Mouse (Mus musculus): Measurements from ENCODE around the gene Notch2. TPM values are rescaled to one million over a fixed set of nuclear protein-coding genes. Genes with fewer than 3 reads are reported as not detected.

The Notch2 gene
- polyA plus RNA-seq, 1 experiment from 2014 or later = 6.2 TPM

DNA sequence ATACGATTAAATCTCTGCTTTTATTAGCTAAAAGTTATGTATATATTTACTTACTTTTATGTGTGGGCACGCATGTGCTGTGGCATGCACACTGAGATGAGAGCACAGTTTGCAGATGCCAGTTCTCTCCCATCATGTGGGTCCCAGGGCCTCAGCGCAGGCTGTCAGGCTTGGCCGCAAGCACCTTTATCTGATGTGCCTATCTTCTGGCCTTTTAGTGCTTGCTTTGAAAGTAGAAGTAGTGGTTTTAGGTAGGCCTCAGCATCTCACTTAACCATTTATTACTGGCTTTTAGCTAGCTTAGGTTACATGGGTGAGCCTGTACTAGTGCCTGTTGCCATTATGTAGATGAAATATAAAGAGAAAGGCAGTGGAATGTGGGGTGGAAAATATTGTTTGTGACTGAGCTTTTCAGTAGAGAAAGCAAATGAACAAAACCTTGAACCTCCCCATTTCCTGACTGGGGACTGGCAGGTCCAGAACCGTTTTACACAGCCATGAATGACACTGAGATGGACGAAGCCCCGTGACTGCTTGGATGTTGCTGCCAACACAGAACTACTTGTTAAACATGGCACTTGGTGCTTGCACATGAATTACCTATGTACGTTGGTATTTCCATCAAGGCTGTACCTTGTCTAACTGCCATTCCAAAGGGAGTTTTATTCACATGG lies 41.1 kb downstream of the Notch2 start:
- no peak overlapping the region for H3K9ac ChIP-seq (replicated peaks)
- peaks cover 40% of the 10 kb centered on the region for H3K4me1 ChIP-seq (ENCODE audit: insufficient read depth)
- DNase-seq (no peak), ATAC-seq (no peak)
- TF ChIP-seq CTCF (IDR thresholded peaks at IDR 0.05; ENCODE audit: low read depth) (no peak), EP300 (IDR thresholded peaks at IDR 0.05; ENCODE audit: low read depth) (no peak)
- no peak overlapping the region for H3K27ac ChIP-seq (ENCODE audit: low read depth)
- H3K27me3 ChIP-seq (ENCODE audit: insufficient read depth, low read length) = no peaks in the 10 kb centered on the region
- no peak overlapping the region for H3K4me3 ChIP-seq (ENCODE audit: low read depth, low read length)
- H3K36me3 ChIP-seq (replicated peaks; ENCODE audit: insufficient read depth, low read length) = 0 out of 2 replicates have a peak, but pooled peaks cover 8% of the 10 kb centered on the region
- no peaks in the 10 kb centered on the region for H3K9me3 ChIP-seq (ENCODE audit: low read length)
- 71% methylated on average over 8 of the region's 8 CpGs for WGBS (ENCODE audit: insufficient replicate concordance)
- no peak overlapping the region for H3K4me2 ChIP-seq (ENCODE audit: low read depth, low read length)

DNA sequence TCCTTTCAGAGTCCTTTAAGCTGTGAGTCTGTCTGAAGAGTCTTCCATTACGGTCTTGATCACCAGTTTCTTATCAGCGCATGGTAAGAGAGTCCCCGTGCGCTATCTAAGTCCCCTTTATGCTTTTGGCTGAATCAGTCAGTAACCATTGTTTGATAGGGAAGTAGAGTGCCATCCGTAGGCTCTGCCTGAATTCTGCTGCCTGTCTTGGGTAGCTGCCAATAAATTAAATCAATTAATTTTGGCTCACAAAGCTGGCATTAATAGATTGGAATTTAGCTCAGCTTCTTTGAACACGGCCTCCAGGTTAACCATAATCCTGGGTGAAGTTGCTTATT lies 41.6 kb downstream of the Notch2 start:
- DNase-seq = no peak
- H3K27ac ChIP-seq (ENCODE audit: low read depth) = no peak overlapping the region
- ATAC-seq = peak; percentile 49

DNA sequence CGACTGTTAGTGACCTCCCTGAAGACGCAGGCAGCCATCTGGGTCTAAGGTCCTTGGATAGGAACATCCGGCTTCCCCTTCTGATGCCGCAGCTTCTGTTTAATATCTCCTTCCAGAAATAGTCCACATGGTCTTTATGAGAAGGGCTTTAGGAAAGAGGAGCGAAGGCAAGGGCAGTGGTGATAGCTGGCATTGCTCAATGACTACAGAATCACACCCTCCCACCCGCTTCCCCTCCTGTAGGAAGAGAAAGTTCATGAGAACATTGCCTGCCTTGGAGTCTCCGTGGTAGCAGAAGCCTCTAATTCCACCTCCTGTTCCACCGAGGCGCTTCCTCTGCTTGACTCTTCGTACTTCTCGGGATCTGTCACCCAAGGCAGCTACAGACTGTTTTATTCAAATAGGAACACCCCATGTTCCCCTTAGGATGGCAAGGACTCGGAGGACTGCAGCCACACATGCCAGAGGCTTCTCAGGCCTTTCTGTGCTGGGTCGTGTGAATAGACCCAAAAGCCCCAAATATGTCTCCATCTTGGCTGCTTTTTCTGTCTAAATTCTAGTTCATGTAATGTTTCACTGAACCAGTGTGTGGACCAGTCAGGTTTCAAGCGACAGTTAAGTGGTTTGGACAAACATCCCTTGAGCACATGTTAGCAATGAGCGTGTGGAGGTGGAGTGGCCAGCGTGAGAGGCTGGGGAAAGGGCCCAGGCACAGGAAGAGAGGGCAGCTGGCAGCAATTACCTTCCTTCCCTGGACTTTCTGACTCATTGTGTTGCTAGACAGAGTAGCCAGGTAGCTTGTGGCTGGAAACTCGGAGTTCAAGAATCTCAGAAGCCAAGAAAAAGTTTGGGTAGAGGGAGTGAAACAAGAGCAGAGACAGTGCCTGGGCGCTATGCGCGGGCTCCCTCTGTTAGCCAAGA lies 42.7 kb downstream of the Notch2 start:
- H3K27ac ChIP-seq (ENCODE audit: low read depth) = peak overlapping the region; percentile 51
- ATAC-seq (0 out of 2 replicates have a peak, but pooled peaks have one; percentile 16), DNase-seq (no peak)
- no peaks in the 10 kb centered on the region for H3K27me3 ChIP-seq (ENCODE audit: insufficient read depth, low read length)
- no peak overlapping the region for H3K4me3 ChIP-seq (ENCODE audit: low read depth, low read length)
- peaks cover 40% of the 10 kb centered on the region for H3K4me1 ChIP-seq (ENCODE audit: insufficient read depth)
- H3K9ac ChIP-seq (replicated peaks) = no peak overlapping the region
- TF ChIP-seq CTCF (IDR thresholded peaks at IDR 0.05; ENCODE audit: low read depth) (no peak), EP300 (IDR thresholded peaks at IDR 0.05; ENCODE audit: low read depth) (no peak)
- no peaks in the 10 kb centered on the region for H3K9me3 ChIP-seq (ENCODE audit: low read length)
- 70% methylated on average over 20 of the region's 20 CpGs for WGBS (ENCODE audit: insufficient replicate concordance)
- H3K36me3 ChIP-seq (replicated peaks; ENCODE audit: insufficient read depth, low read length) = 0 out of 2 replicates have a peak, but pooled peaks cover 3% of the 10 kb centered on the region
- H3K4me2 ChIP-seq (ENCODE audit: low read depth, low read length) = no peak overlapping the region

More for the DNA sequence above, 41.6 kb downstream of the Notch2 start:
- Histone ChIP-seq H3K9me3 (ENCODE audit: low read length) (no peaks in the 10 kb centered on the region), H3K4me3 (ENCODE audit: low read depth, low read length) (no peak overlapping the region), H3K27me3 (ENCODE audit: insufficient read depth, low read length) (no peaks in the 10 kb centered on the region), H3K36me3 (replicated peaks; ENCODE audit: insufficient read depth, low read length) (0 out of 2 replicates have a peak, but pooled peaks cover 8% of the 10 kb centered on the region), H3K4me2 (ENCODE audit: low read depth, low read length) (no peak overlapping the region), H3K9ac (replicated peaks) (no peak overlapping the region), H3K4me1 (ENCODE audit: insufficient read depth) (peaks cover 39% of the 10 kb centered on the region)
- TF ChIP-seq CTCF (IDR thresholded peaks at IDR 0.05; ENCODE audit: low read depth) (no peak), EP300 (IDR thresholded peaks at IDR 0.05; ENCODE audit: low read depth) (peak; percentile 80; the same call in 1 of the 2 replicates)
- 42% methylated on average over 6 of the region's 6 CpGs for WGBS (ENCODE audit: insufficient replicate concordance)

DNA sequence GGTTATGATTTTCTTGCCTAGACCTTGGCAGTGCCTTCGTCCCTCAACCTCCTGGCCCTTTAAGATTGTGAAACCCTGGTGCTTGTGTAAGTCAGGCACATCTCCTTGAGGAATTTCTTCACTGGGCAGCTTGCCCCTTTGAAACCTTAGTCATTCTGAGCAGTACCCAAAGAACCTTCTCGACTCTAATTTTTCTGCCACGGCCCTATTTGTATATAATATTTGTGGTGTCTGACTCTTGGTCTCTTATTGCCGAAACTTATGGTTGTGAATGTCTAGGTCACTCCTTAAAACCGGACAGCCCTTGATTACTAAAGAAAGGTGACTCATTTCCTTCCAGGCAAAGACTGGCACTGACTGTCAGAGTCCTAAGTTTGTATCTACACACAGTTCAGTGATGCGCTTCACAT lies 43.6 kb downstream of the Notch2 start:
- Histone ChIP-seq H3K9ac (replicated peaks) (no peak overlapping the region), H3K27me3 (ENCODE audit: insufficient read depth, low read length) (no peaks in the 10 kb centered on the region), H3K36me3 (replicated peaks; ENCODE audit: insufficient read depth, low read length) (0 out of 2 replicates have a peak, but pooled peaks cover 3% of the 10 kb centered on the region), H3K4me3 (ENCODE audit: low read depth, low read length) (no peak overlapping the region), H3K27ac (ENCODE audit: low read depth) (no peak overlapping the region), H3K9me3 (ENCODE audit: low read length) (no peaks in the 10 kb centered on the region), H3K4me1 (ENCODE audit: insufficient read depth) (peaks cover 49% of the 10 kb centered on the region), H3K4me2 (ENCODE audit: low read depth, low read length) (0 out of 2 replicates have a peak overlapping the region, but pooled peaks have one; percentile 11)
- WGBS (ENCODE audit: insufficient replicate concordance) = 68% methylated on average over 6 of the region's 6 CpGs
- ATAC-seq = no peak
- TF ChIP-seq EP300 (IDR thresholded peaks at IDR 0.05; ENCODE audit: low read depth) = no peak
- no peak for TF ChIP-seq CTCF (IDR thresholded peaks at IDR 0.05; ENCODE audit: low read depth)
- no peak for DNase-seq

DNA sequence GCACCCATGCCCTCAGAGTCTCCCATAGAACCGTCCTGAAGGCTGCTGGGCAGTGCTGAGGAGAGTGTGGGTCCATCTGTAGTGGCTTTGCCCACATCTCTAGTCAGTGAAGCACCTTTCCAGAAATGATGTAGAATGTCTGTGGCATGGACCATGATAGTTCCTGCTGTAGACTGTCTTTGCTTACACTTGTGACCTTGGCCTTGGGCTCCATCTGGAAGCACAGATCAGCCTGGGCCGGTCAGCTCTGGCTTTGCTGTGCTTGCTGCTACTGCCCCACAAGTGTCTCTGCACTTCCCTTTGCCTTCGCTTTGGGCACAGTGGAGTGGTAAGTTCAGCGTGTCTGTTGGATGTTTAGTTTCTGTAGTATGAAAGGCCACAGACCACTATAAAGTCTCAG lies 45.7 kb downstream of the Notch2 start:
- Histone ChIP-seq H3K9me3 (ENCODE audit: low read length) (no peaks in the 10 kb centered on the region), H3K4me1 (ENCODE audit: insufficient read depth) (peaks cover 69% of the 10 kb centered on the region), H3K4me3 (ENCODE audit: low read depth, low read length) (no peak overlapping the region), H3K27ac (ENCODE audit: low read depth) (no peak overlapping the region), H3K27me3 (ENCODE audit: insufficient read depth, low read length) (no peaks in the 10 kb centered on the region), H3K9ac (replicated peaks) (no peak overlapping the region), H3K4me2 (ENCODE audit: low read depth, low read length) (no peak overlapping the region), H3K36me3 (replicated peaks; ENCODE audit: insufficient read depth, low read length) (0 out of 2 replicates have a peak, but pooled peaks cover 3% of the 10 kb centered on the region)
- WGBS (ENCODE audit: insufficient replicate concordance) = 63% methylated on average over 4 of the region's 4 CpGs
- DNase-seq (no peak), ATAC-seq (no peak)
- no peak for TF ChIP-seq EP300 (IDR thresholded peaks at IDR 0.05; ENCODE audit: low read depth)
- no peak for TF ChIP-seq CTCF (IDR thresholded peaks at IDR 0.05; ENCODE audit: low read depth)
